Mouse (Mus musculus): Measurements from ENCODE around the gene Gapdhs.

GRCm38 (mm10) chr7:30711942-30712341, 31.5 kb downstream of the Gapdhs start, which contains the start of gene Atp4a:
- TF ChIP-seq TAL1 (conservative IDR thresholded peaks at IDR 0.05; ENCODE audit: low read depth, low read length): no peak
- TF ChIP-seq CTCF (IDR thresholded peaks at IDR 0.05; ENCODE audit: low read depth, low read length): no peak
- no peak for TF ChIP-seq GATA1 (IDR thresholded peaks at IDR 0.05; ENCODE audit: borderline replicate concordance, low read length)

Measured in G1E (cell line).